Comparison of ENCODE assay signal across 11 mouse cellular contexts in genomic region chr6:35245086-35245485, GRCm38 (mm10).
DNase-seq lines count a peak whose midpoint lies in the region; ATAC-seq and TF ChIP-seq lines count a peak whose summit lies in the region.
"Had no signal": no experiment of that assay in that cellular context is flagged by ENCODE, and none has a peak within 500 bp of the region (broad histone marks: within the 10 kb centered on the region; RNA-seq: fewer than 3 reads in every experiment).

No protein-coding gene starts in this region.

- no peaks in the 10 kb centered on the region for H3K27me3 ChIP-seq in heart, postnatal 0 days (ENCODE audit: control insufficient read depth, insufficient read depth, low read length)
- H3K27me3 ChIP-seq in thymus, adult 2 months (ENCODE audit: control insufficient read depth, insufficient read depth, low read length), result no peaks in the 10 kb centered on the region
- no peaks in the 10 kb centered on the region for H3K27me3 ChIP-seq in kidney, embryonic 15.5 days
- H3K27me3 ChIP-seq: embryonic facial prominence, embryonic 12.5 days; liver, embryonic 15.5 days had no signal

- H3K4me1 ChIP-seq in heart, postnatal 0 days (ENCODE audit: control insufficient read depth, insufficient read depth), result no peaks in the 10 kb centered on the region
- no peaks in the 10 kb centered on the region for H3K4me1 ChIP-seq in thymus, adult 2 months (replicated peaks; ENCODE audit: control insufficient read depth, insufficient read depth, low read length)
- H3K4me1 ChIP-seq in kidney, embryonic 15.5 days, result no peaks in the 10 kb centered on the region
- H3K4me1 ChIP-seq: embryonic facial prominence, embryonic 12.5 days; liver, embryonic 15.5 days had no signal

- no peak for TF ChIP-seq EP300 in heart, postnatal 0 days (IDR thresholded peaks at IDR 0.05; ENCODE audit: low read depth)

- peak; percentile 53 for TF ChIP-seq CTCF in heart, postnatal 0 days (IDR thresholded peaks at IDR 0.05; ENCODE audit: low read depth)
- no peak for TF ChIP-seq CTCF in thymus, adult 2 months (IDR thresholded peaks at IDR 0.05; ENCODE audit: borderline replicate concordance, control insufficient read depth, extremely low read depth, insufficient read depth, low read length, poor library complexity)

- 33% methylated on average over 5 of the region's 5 CpGs for WGBS in heart, postnatal 0 days
- WGBS in thymus, adult 2 months, result 63% methylated on average over 5 of the region's 5 CpGs
- 60% methylated on average over 5 of the region's 5 CpGs for WGBS in kidney, embryonic 15.5 days

- DNase-seq in heart, postnatal 0 days (ENCODE audit: low spot score), result peak; percentile 38
- DNase-seq in heart, adult 8-10 months (ENCODE audit: low spot score), result no peak
- DNase-seq in thymus, adult 2 months, result peak; percentile 22
- DNase-seq in thymus, postnatal 25 days, result no peak
- peak; percentile 17 for DNase-seq in telencephalon, adult 2 months (ENCODE audit: low read depth, low spot score)
- no peak for DNase-seq in cerebellum, adult 9-11 months
- DNase-seq: kidney, postnatal 10 days had no signal

- no peak overlapping the region for H3K4me3 ChIP-seq in heart, postnatal 0 days (ENCODE audit: low read depth, low read length)
- H3K4me3 ChIP-seq in thymus, adult 2 months (ENCODE audit: control insufficient read depth, insufficient read depth, low read length), result no peak overlapping the region
- no peak overlapping the region for H3K4me3 ChIP-seq in kidney, embryonic 15.5 days (replicated peaks)
- H3K4me3 ChIP-seq: embryonic facial prominence, embryonic 12.5 days; liver, embryonic 15.5 days had no signal

- no peak overlapping the region for H3K27ac ChIP-seq in heart, postnatal 0 days (ENCODE audit: low read depth)
- no peak overlapping the region for H3K27ac ChIP-seq in thymus, adult 2 months (ENCODE audit: control insufficient read depth, insufficient read depth, low read length)
- H3K27ac ChIP-seq in kidney, embryonic 15.5 days, result no peak overlapping the region
- H3K27ac ChIP-seq: embryonic facial prominence, embryonic 12.5 days; liver, embryonic 15.5 days had no signal

- H3K9me3 ChIP-seq in heart, postnatal 0 days (replicated peaks; ENCODE audit: control insufficient read depth, low read length), result no peaks in the 10 kb centered on the region
- H3K9me3 ChIP-seq in kidney, embryonic 15.5 days (replicated peaks), result no peaks in the 10 kb centered on the region
- H3K9me3 ChIP-seq: embryonic facial prominence, embryonic 12.5 days; liver, embryonic 15.5 days had no signal

- no peak for ATAC-seq in heart, postnatal 0 days (ENCODE audit: insufficient read depth, low read depth)
- peak; percentile 66 for ATAC-seq in common myeloid progenitor, adult 5-6 weeks (replicated peaks; ENCODE audit: low read depth, poor library complexity, severe bottlenecking)
- no peak for ATAC-seq in kidney, embryonic 15.5 days (replicated peaks; ENCODE audit: low FRiP score)

- H3K9ac ChIP-seq in heart, postnatal 0 days (replicated peaks; ENCODE audit: low read depth, low read length), result no peak overlapping the region
- no peak overlapping the region for H3K9ac ChIP-seq in kidney, embryonic 15.5 days
- H3K9ac ChIP-seq: embryonic facial prominence, embryonic 12.5 days; liver, embryonic 15.5 days had no signal

- H3K36me3 ChIP-seq in heart, postnatal 0 days (replicated peaks; ENCODE audit: control insufficient read depth, insufficient read depth, low read length), result peaks cover 65% of the 10 kb centered on the region
- H3K36me3 ChIP-seq in thymus, adult 2 months (ENCODE audit: control insufficient read depth, insufficient read depth, low read length), result peaks cover 48% of the 10 kb centered on the region
- peaks cover 74% of the 10 kb centered on the region for H3K36me3 ChIP-seq in kidney, embryonic 15.5 days

- H3K4me2 ChIP-seq in heart, postnatal 0 days (ENCODE audit: low read depth, low read length), result no peak overlapping the region
- H3K4me2 ChIP-seq in kidney, embryonic 15.5 days, result no peak overlapping the region
- H3K4me2 ChIP-seq: embryonic facial prominence, embryonic 12.5 days; liver, embryonic 15.5 days had no signal

- TF ChIP-seq POLR2A in thymus, adult 2 months (IDR thresholded peaks at IDR 0.05; ENCODE audit: control insufficient read depth, extremely low read depth, insufficient read depth, low read length, poor library complexity), result no peak

Comparison
In these comparisons a context has a peak if more than half of its experiments do, and no peak if none do; other contexts are left out.
1. DNase-seq: peak in heart, postnatal 0 days (single experiment), thymus, adult 2 months (single experiment) and telencephalon, adult 2 months (single experiment); none in heart, adult 8-10 months (single experiment), thymus, postnatal 25 days (single experiment) and cerebellum, adult 9-11 months (single experiment).